Mouse (Mus musculus) heart, embryonic 11.5 days (tissue): Measurements from ENCODE around the gene Otud6a. TPM values are rescaled to one million over a fixed set of nuclear protein-coding genes. Genes with fewer than 3 reads are reported as not detected.
A peak's percentile ranks its signal among the peaks of the same experiment; 100 is the strongest.
"Not testable (repeated sequence)": the region's sequence is repeated elsewhere in the genome, so short reads cannot be mapped to it uniquely, and the experiment has no call there.

ENCODE experiments used
- ATAC-seq: fragments of 200-750 bp; cut with Nextera tagmentation; replicated peaks from 2 replicates; pipeline ENCODE4 v1.8.0; 2017; ENCODE audit warnings: moderate library complexity; ENCODE audit not compliant: insufficient number of reproducible peaks, low FRiP score, low TSS enrichment
- H3K27ac ChIP-seq: fragments of 300-500 bp; sonication (generic); 2 replicates; pipeline ENCODE4 v1.5.1; 2014; ENCODE audit warnings: mild to moderate bottlenecking, low read depth, low read length
- H3K27me3 ChIP-seq: fragments of 300-500 bp; sonication (generic); 2 replicates; pipeline ENCODE4 v1.6.1; 2014; ENCODE audit warnings: mild to moderate bottlenecking, low read length, mixed read lengths; ENCODE audit not compliant: control insufficient read depth, insufficient read depth
- H3K36me3 ChIP-seq: fragments of 300-500 bp; sonication (generic); 2 replicates; pipeline ENCODE4 v1.6.1; 2014; ENCODE audit warnings: mild to moderate bottlenecking, low read length, moderate library complexity, mixed read lengths; ENCODE audit not compliant: control insufficient read depth, insufficient read depth
- H3K4me1 ChIP-seq: fragments of 300-500 bp; sonication (generic); 2 replicates; pipeline ENCODE4 v1.6.1; 2014; ENCODE audit warnings: low read length; ENCODE audit not compliant: control insufficient read depth, insufficient read depth
- H3K4me2 ChIP-seq: fragments of 300-500 bp; sonication (generic); 2 replicates; pipeline ENCODE4 v1.6.1; 2014; ENCODE audit warnings: mild to moderate bottlenecking, moderate library complexity
- H3K4me3 ChIP-seq: fragments of 300-500 bp; sonication (generic); 2 replicates; pipeline ENCODE4 v1.5.1; 2014; ENCODE audit warnings: low read depth, low read length
- H3K9ac ChIP-seq: fragments of 300-500 bp; sonication (generic); 2 replicates; pipeline ENCODE4 v1.6.1; 2014; ENCODE audit warnings: mild to moderate bottlenecking, low read depth, low read length, moderate library complexity
- H3K9me3 ChIP-seq: fragments of 300-500 bp; sonication (generic); replicated peaks from 2 replicates; pipeline ENCODE4 v1.6.1; 2016; ENCODE audit warnings: low read length; ENCODE audit not compliant: control insufficient read depth
- WGBS: fragments of 180-500 bp; shearing (Covaris S2); extraction: QIAGEN DNeasy Blood & Tissue Kit; methylation state at CpG from one replicate; pipeline ENCODE4 v1.1.7; 2014; ENCODE audit not compliant: insufficient replicate concordance; 5-methylcytosine and 5-hydroxymethylcytosine counted together
- microRNA counts: library from miRNA; unstranded; fragments of <30 nt; microRNA quantifications from one replicate; lab custom pipeline; 2015
- microRNA-seq: library from miRNA; unstranded; fragments of <30 nt; microRNA quantifications from one replicate; pipeline ENCODE4, GENCODE M21; 2016; ENCODE audit warnings: borderline number of aligned reads
- polyA plus RNA-seq: library from polyadenylated mRNA; unstranded; fragments of >200 nt; fragmentation: Nextera tagmentation; extraction: Ambion mirVana; gene quantifications from 2 replicates; pipeline ENCODE4 v1.2.1, GENCODE M21; 2014

Otud6a gene
- polyA plus RNA-seq, 1 experiment from 2014 or later: not detected

- H3K36me3 ChIP-seq, H3K4me2 ChIP-seq, ATAC-seq, H3K9me3 ChIP-seq, H3K9ac ChIP-seq, H3K4me3 ChIP-seq, H3K27me3 ChIP-seq, H3K4me1 ChIP-seq, H3K27ac ChIP-seq: not testable (repeated sequence)
- WGBS: 90% methylated on average over 2 of the region's 2 CpGs
Measured at GRCm38 (mm10) chrX:100442617-100443016, 13.8 kb downstream of the Otud6a start, which contains the start of gene Awat2. Gene Awat2, minus strand, starts transcription at chrX:100442717.

- no peak overlapping the region for H3K4me2 ChIP-seq
- no peak overlapping the region for H3K4me3 ChIP-seq
- no peak overlapping the region for H3K9ac ChIP-seq
- ATAC-seq: no peak
- no peak overlapping the region for H3K27ac ChIP-seq
- H3K36me3 ChIP-seq: no peaks in the 10 kb centered on the region
- H3K27me3 ChIP-seq: no peaks in the 10 kb centered on the region
- H3K4me1 ChIP-seq: no peaks in the 10 kb centered on the region
- no peaks in the 10 kb centered on the region for H3K9me3 ChIP-seq
- WGBS: 85% methylated on average over 7 of the region's 7 CpGs
Measured at GRCm38 (mm10) chrX:100443532-100443931, 14.7 kb downstream of the Otud6a start.

- H3K27me3 ChIP-seq: 0 out of 2 replicates have a peak, but pooled peaks cover 7% of the 10 kb centered on the region
- no peak overlapping the region for H3K4me3 ChIP-seq
- no peaks in the 10 kb centered on the region for H3K4me1 ChIP-seq
- no peaks in the 10 kb centered on the region for H3K36me3 ChIP-seq
- WGBS: 60% methylated on average over 4 of the region's 4 CpGs
- H3K4me2 ChIP-seq: no peak overlapping the region
- no peaks in the 10 kb centered on the region for H3K9me3 ChIP-seq
- no peak overlapping the region for H3K9ac ChIP-seq
- H3K27ac ChIP-seq: no peak overlapping the region
- no peak for ATAC-seq
Measured at GRCm38 (mm10) chrX:100468047-100468446, 39.2 kb downstream of the Otud6a start.

GRCm38 (mm10) chrX:100470126-100470525 lies 41.3 kb downstream of the Otud6a start:
- WGBS: 76% methylated on average over 3 of the region's 3 CpGs

GRCm38 (mm10) chrX:100471491-100471890 lies 42.7 kb downstream of the Otud6a start:
- H3K4me2 ChIP-seq: no peak overlapping the region
- no peak overlapping the region for H3K27ac ChIP-seq
- no peak overlapping the region for H3K4me3 ChIP-seq
- no peaks in the 10 kb centered on the region for H3K4me1 ChIP-seq
- H3K27me3 ChIP-seq: 0 out of 2 replicates have a peak, but pooled peaks cover 7% of the 10 kb centered on the region
- no peaks in the 10 kb centered on the region for H3K9me3 ChIP-seq
- ATAC-seq: no peak
- no peak overlapping the region for H3K9ac ChIP-seq
- no peaks in the 10 kb centered on the region for H3K36me3 ChIP-seq
- WGBS: 83% methylated on average over 3 of the region's 3 CpGs

More at GRCm38 (mm10) chrX:100470126-100470525, 41.3 kb downstream of the Otud6a start:
- Histone ChIP-seq H3K36me3 (no peaks in the 10 kb centered on the region), H3K4me2 (no peak overlapping the region), H3K4me1 (no peaks in the 10 kb centered on the region), H3K9ac (no peak overlapping the region), H3K27me3 (0 out of 2 replicates have a peak, but pooled peaks cover 7% of the 10 kb centered on the region), H3K9me3 (no peaks in the 10 kb centered on the region), H3K4me3 (no peak overlapping the region), H3K27ac (no peak overlapping the region)
- no peak for ATAC-seq

- Histone ChIP-seq H3K4me3 (no peak overlapping the region), H3K4me1 (no peaks in the 10 kb centered on the region), H3K9ac (no peak overlapping the region), H3K27me3 (0 out of 2 replicates have a peak, but pooled peaks cover 3% of the 10 kb centered on the region), H3K27ac (no peak overlapping the region), H3K36me3 (no peaks in the 10 kb centered on the region), H3K9me3 (no peaks in the 10 kb centered on the region), H3K4me2 (no peak overlapping the region)
- no peak for ATAC-seq
- WGBS: 55% methylated on average over 4 of the region's 4 CpGs
Measured at GRCm38 (mm10) chrX:100475569-100476223, 46.9 kb downstream of the Otud6a start.

MicroRNAs encoded within 50 kb of the gene (microRNA counts, 519-probe panel; counts per million panel counts)
- microRNA mmu-miR-676 (lab: Ali Mortazavi, UCI): 2,320 counts per million, percentile 5 among the panel's probes with 10 or more counts

Small RNA genes lying within 50 kb of the gene (microRNA-seq; reads per million reads assigned to microRNA genes)
- gene Mir676: 485 reads per million, percentile 80 among the genes with 10 or more reads in this experiment

Other genes starting within 250 kb of the Otud6a start
- gene Awat2, start 13.7 kb downstream of the Otud6a start, polyA plus RNA-seq: 0.18 and 0.53 TPM in 2 replicates
- 30.1 and 31.1 TPM in 2 replicates for gene Igbp1, start 65.3 kb downstream of the Otud6a start, polyA plus RNA-seq
- not detected in 2 replicates for gene Dgat2l6, start 95.8 kb downstream of the Otud6a start, polyA plus RNA-seq
- not detected in 2 replicates for gene Awat1, start 143.2 kb downstream of the Otud6a start, polyA plus RNA-seq
- gene P2ry4, start 165.9 kb downstream of the Otud6a start, polyA plus RNA-seq: not detected in 2 replicates
- gene Arr3, start 176.5 kb downstream of the Otud6a start, polyA plus RNA-seq: 0.59 and 0.66 TPM in 2 replicates
- gene Kif4, start 196.7 kb downstream of the Otud6a start, polyA plus RNA-seq: 26.7 and 30.6 TPM in 2 replicates
- gene Pdzd11, start 197.6 kb downstream of the Otud6a start, polyA plus RNA-seq: 89.1 and 97.3 TPM in 2 replicates